Mouse (Mus musculus) cerebellum, adult 2 months (tissue): Measurements from ENCODE around the gene Tmem141.

ENCODE experiments used
- CTCF ChIP-seq: fragments of 200-500 bp; IDR thresholded peaks from 2 replicates; pipeline ENCODE4 v1.5.1; 2011; ENCODE audit warnings: low read depth, mild to moderate bottlenecking, control low read depth, low read length, moderate library complexity, borderline replicate concordance; ENCODE audit not compliant: insufficient read depth
- POLR2A ChIP-seq: fragments of 200-500 bp; IDR thresholded peaks from 2 replicates; pipeline ENCODE4 v1.6.1; 2011; ENCODE audit warnings: low read length, control low read depth, borderline replicate concordance; ENCODE audit not compliant: insufficient read depth

DNA sequence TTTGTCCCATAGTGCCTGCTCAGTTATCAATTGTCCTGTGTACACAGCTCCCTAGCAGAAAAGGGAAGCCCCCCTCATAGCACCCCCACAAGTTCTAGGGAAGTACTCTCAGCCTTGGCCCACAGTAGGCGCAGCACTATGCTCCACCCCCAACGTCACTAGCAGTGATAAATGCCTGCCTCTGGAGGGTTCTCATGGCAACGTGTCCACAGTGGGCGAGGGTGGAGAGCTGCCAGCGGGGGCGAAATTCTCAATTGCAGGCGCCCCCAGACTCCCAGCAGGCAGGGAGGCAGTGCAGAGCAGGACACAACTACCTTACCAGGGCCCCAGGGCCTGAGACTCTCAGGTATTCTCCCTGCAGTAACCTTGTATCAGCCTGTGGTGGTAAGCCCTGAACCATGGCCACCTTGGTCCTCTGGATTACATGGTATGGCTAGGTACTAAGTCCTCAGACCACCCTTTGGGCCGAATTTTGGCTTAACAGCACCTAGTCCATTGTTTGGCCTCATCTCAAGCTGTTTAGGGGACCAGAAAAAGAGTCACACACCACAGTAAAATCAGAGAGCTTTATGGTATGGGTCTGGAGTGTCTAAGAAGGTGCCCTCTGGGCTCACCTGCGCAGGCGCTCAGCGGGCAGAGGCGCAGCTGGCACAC is 39.2 kb downstream of the Tmem141 start:
- no peak for TF ChIP-seq CTCF
- TF ChIP-seq POLR2A: no peak
